Mouse (Mus musculus): ENCODE data around the gene Fes.

GRCm38 (mm10) chr7:80330278-80330677 is 57.5 kb downstream of the Fes start:
- TF ChIP-seq CTCF (IDR thresholded peaks at IDR 0.05; ENCODE audit: insufficient read depth, low read depth, low read length) (no peak), POLR2A (IDR thresholded peaks at IDR 0.05; ENCODE audit: insufficient read depth, low read depth, low read length) (no peak)
